Mouse (Mus musculus): ENCODE measurements at regions not wholly inside any gene's neighbourhood (a gene's known extent, or its start where the extent isn't known, plus 50 kb on each side); places are given as distances from the start of the nearest gene placed in this dataset.

- TF ChIP-seq CTCF (conservative IDR thresholded peaks at IDR 0.05; ENCODE audit: low read length), result no peak
- no peak for TF ChIP-seq POU5F1 (IDR thresholded peaks at IDR 0.05; ENCODE audit: borderline replicate concordance, low read length)
- no peak for TF ChIP-seq NANOG (IDR thresholded peaks at IDR 0.05; ENCODE audit: borderline replicate concordance, low read length)
These were observed 143.6 kb upstream of the Dab1 start for GRCm38 (mm10) chr4:103475596-103475995.
